Mouse (Mus musculus) hindbrain, embryonic 15.5 days (tissue): ENCODE data around the gene Rbpms2. TPM values are rescaled to one million over a fixed set of nuclear protein-coding genes. Genes with fewer than 3 reads are reported as not detected.
"Not testable (repeated sequence)": the region's sequence is repeated elsewhere in the genome, so short reads cannot be mapped to it uniquely, and the experiment has no call there.

ENCODE experiments used
- ATAC-seq: fragments of 200-750 bp; cut with Nextera tagmentation; 2 replicates; pipeline ENCODE4 v1.8.0; 2017; ENCODE audit warnings: low read depth, moderate number of reproducible peaks, moderate TSS enrichment; ENCODE audit not compliant: low FRiP score
- H3K27ac ChIP-seq: fragments of 300-500 bp; sonication (generic); replicated peaks from 2 replicates; pipeline ENCODE4 v1.5.1; 2015; ENCODE audit warnings: mild to moderate bottlenecking, inconsistent platforms
- H3K27me3 ChIP-seq: fragments of 300-500 bp; sonication (generic); 2 replicates; pipeline ENCODE4 v1.6.1; 2015; ENCODE audit warnings: control low read depth, inconsistent platforms
- H3K36me3 ChIP-seq: fragments of 300-500 bp; sonication (generic); 2 replicates; pipeline ENCODE4 v1.6.1; 2015; ENCODE audit warnings: control low read depth, inconsistent platforms
- H3K4me1 ChIP-seq: fragments of 300-500 bp; sonication (generic); replicated peaks from 2 replicates; pipeline ENCODE4 v1.6.1; 2015; ENCODE audit warnings: control low read depth, inconsistent platforms
- H3K4me2 ChIP-seq: fragments of 300-500 bp; sonication (generic); 2 replicates; pipeline ENCODE4 v1.6.1; 2015; ENCODE audit warnings: moderate library complexity, mild to moderate bottlenecking, inconsistent platforms
- H3K4me3 ChIP-seq: fragments of 300-500 bp; sonication (generic); 2 replicates; pipeline ENCODE4 v1.5.1; 2015; ENCODE audit warnings: mild to moderate bottlenecking, inconsistent platforms
- H3K9ac ChIP-seq: fragments of 300-500 bp; sonication (generic); 2 replicates; pipeline ENCODE4 v1.6.1; 2015; ENCODE audit warnings: inconsistent platforms
- H3K9me3 ChIP-seq: fragments of 300-500 bp; sonication (generic); 2 replicates; pipeline ENCODE4 v1.6.1; 2016; ENCODE audit warnings: control low read depth, inconsistent platforms
- WGBS: fragments of 180-500 bp; shearing (Covaris S2); methylation state at CpG from one replicate; pipeline ENCODE4 v1.1.7; 2015; 5-methylcytosine and 5-hydroxymethylcytosine counted together
- polyA plus RNA-seq: library from polyadenylated mRNA; unstranded; fragments of >200 nt; fragmentation: Nextera tagmentation; extraction: Ambion mirVana; gene quantifications from 2 replicates; pipeline ENCODE4 v1.2.1, GENCODE M21; 2015

Rbpms2 gene
- polyA plus RNA-seq, 1 experiment from 2014 or later: 4.9 TPM

GRCm38 (mm10) chr9:65645984-65646383, 16.5 kb downstream of the Rbpms2 start:
- H3K4me2 ChIP-seq: no peak overlapping the region
- no peak for ATAC-seq
- H3K9ac ChIP-seq: no peak overlapping the region
- H3K27me3 ChIP-seq: no peaks in the 10 kb centered on the region
- no peaks in the 10 kb centered on the region for H3K9me3 ChIP-seq
- H3K4me3 ChIP-seq: no peak overlapping the region
- no peaks in the 10 kb centered on the region for H3K4me1 ChIP-seq
- no peak overlapping the region for H3K27ac ChIP-seq
- no peaks in the 10 kb centered on the region for H3K36me3 ChIP-seq
- WGBS: 72% methylated on average over 3 of the region's 3 CpGs

GRCm38 (mm10) chr9:65646782-65647181, 17.3 kb downstream of the Rbpms2 start:
- Histone ChIP-seq H3K9me3 (no peaks in the 10 kb centered on the region), H3K4me3 (no peak overlapping the region), H3K27me3 (no peaks in the 10 kb centered on the region), H3K4me2 (no peak overlapping the region), H3K9ac (no peak overlapping the region), H3K4me1 (no peaks in the 10 kb centered on the region), H3K36me3 (no peaks in the 10 kb centered on the region), H3K27ac (no peak overlapping the region)
- 97% methylated on average over 2 of the region's 2 CpGs for WGBS
- no peak for ATAC-seq

DNA sequence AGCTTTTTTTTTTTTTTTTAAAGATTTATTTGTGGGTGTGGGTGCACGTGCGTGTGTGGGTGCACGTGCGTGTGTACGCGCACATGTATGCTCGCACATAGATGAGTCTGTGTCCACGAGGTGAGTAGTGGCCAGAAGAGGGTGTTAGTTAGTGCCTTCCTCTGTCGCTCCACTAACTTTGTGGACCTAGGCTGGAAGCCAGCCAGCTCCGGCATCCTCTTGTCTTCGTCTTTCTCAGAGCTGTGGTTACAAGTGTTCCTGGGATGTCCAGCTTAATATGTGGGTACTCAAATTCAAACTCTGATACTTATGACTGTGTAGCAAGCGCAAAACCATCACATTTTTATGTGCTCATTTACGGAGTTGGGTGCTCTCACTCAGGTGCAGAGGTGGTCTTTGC, 19.3 kb downstream of the Rbpms2 start:
- Histone ChIP-seq H3K9ac (no peak overlapping the region), H3K27me3 (no peaks in the 10 kb centered on the region), H3K9me3 (no peaks in the 10 kb centered on the region), H3K4me2 (no peak overlapping the region), H3K27ac (no peak overlapping the region), H3K4me1 (no peaks in the 10 kb centered on the region), H3K36me3 (no peaks in the 10 kb centered on the region), H3K4me3 (no peak overlapping the region)
- no peak for ATAC-seq
- WGBS: 93% methylated on average over 13 of the region's 13 CpGs

DNA sequence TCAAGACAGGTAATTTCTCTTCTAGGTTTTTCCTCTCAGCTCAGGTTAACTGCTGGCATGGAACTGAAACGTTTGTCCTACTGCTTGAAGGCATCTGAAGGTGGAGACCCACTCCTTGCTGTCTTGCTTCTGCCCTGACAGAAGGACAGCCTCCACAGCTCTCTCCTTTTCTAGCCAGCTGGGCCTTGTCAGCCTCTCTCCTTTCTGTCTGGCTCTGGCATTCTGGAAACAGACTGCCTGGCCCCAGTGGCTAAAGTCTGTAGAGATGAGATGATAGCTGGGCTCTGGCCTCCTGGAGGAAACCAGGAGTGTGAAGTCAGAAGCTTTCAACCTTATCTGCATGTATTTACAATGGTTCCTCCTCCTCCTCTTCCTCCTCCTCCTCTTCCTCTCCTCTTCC, 20.5 kb downstream of the Rbpms2 start:
- WGBS: 80% methylated on average over 1 of the region's 1 CpGs
- H3K4me3 ChIP-seq: no peak overlapping the region
- H3K4me2 ChIP-seq: no peak overlapping the region
- no peak for ATAC-seq
- H3K27ac ChIP-seq: no peak overlapping the region
- H3K9ac ChIP-seq: no peak overlapping the region
- no peaks in the 10 kb centered on the region for H3K36me3 ChIP-seq
- H3K4me1 ChIP-seq: no peaks in the 10 kb centered on the region
- H3K27me3 ChIP-seq: no peaks in the 10 kb centered on the region
- H3K9me3 ChIP-seq: no peaks in the 10 kb centered on the region

- not testable (repeated sequence) for H3K9me3 ChIP-seq, H3K36me3 ChIP-seq, H3K4me1 ChIP-seq, ATAC-seq, H3K9ac ChIP-seq, H3K27ac ChIP-seq, H3K4me3 ChIP-seq, H3K27me3 ChIP-seq, H3K4me2 ChIP-seq
- WGBS: 91% methylated on average over 1 of the region's 1 CpGs
Observed at GRCm38 (mm10) chr9:65651957-65652356, 22.5 kb downstream of the Rbpms2 start.

GRCm38 (mm10) chr9:65653741-65654140, 24.3 kb downstream of the Rbpms2 start:
- no peak overlapping the region for H3K4me2 ChIP-seq
- no peak overlapping the region for H3K4me3 ChIP-seq
- H3K9me3 ChIP-seq: no peaks in the 10 kb centered on the region
- H3K9ac ChIP-seq: no peak overlapping the region
- no peaks in the 10 kb centered on the region for H3K27me3 ChIP-seq
- H3K27ac ChIP-seq: no peak overlapping the region
- 95% methylated on average over 4 of the region's 4 CpGs for WGBS
- H3K36me3 ChIP-seq: no peaks in the 10 kb centered on the region
- no peak for ATAC-seq
- no peaks in the 10 kb centered on the region for H3K4me1 ChIP-seq

- Histone ChIP-seq H3K36me3 (no peaks in the 10 kb centered on the region), H3K27ac (no peak overlapping the region), H3K4me1 (no peaks in the 10 kb centered on the region), H3K27me3 (no peaks in the 10 kb centered on the region), H3K4me2 (no peak overlapping the region), H3K9me3 (no peaks in the 10 kb centered on the region), H3K9ac (no peak overlapping the region), H3K4me3 (no peak overlapping the region)
- WGBS: 95% methylated on average over 3 of the region's 3 CpGs
- no peak for ATAC-seq
Observed at GRCm38 (mm10) chr9:65654700-65655237, 25.3 kb downstream of the Rbpms2 start.

- Histone ChIP-seq H3K27ac (no peak overlapping the region), H3K4me1 (no peaks in the 10 kb centered on the region), H3K9ac (no peak overlapping the region), H3K4me3 (no peak overlapping the region), H3K36me3 (no peaks in the 10 kb centered on the region), H3K4me2 (no peak overlapping the region), H3K9me3 (no peaks in the 10 kb centered on the region), H3K27me3 (no peaks in the 10 kb centered on the region)
- no peak for ATAC-seq
- WGBS: 86% methylated on average over 8 of the region's 8 CpGs
Observed at GRCm38 (mm10) chr9:65655540-65655939, 26.1 kb downstream of the Rbpms2 start.

GRCm38 (mm10) chr9:65657218-65657617, 27.8 kb downstream of the Rbpms2 start:
- no peak overlapping the region for H3K4me2 ChIP-seq
- no peaks in the 10 kb centered on the region for H3K36me3 ChIP-seq
- 74% methylated on average over 3 of the region's 3 CpGs for WGBS
- no peak overlapping the region for H3K9ac ChIP-seq
- H3K27me3 ChIP-seq: no peaks in the 10 kb centered on the region
- H3K4me3 ChIP-seq: no peak overlapping the region
- H3K27ac ChIP-seq: no peak overlapping the region
- H3K9me3 ChIP-seq: no peaks in the 10 kb centered on the region
- ATAC-seq: no peak
- H3K4me1 ChIP-seq: no peaks in the 10 kb centered on the region

DNA sequence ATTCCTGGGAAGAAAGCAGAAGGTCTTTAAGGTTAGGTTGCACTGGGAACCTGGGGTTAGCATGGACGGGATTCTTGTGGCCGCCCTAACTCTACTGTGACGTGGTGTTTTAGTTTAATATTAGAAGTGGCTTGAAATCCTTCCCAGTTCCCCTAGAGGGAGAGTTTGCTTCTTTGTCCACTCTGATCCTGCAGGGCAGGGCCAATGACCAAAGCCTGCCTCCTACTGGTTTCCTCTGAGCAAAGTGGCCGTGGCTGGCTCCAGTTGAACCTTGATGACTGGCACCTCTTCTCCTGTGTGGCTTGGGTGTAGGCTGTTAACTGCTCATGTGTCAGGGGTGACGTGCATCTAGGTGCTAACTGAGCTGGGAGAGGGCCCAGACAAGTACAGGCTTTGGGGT, 31.6 kb downstream of the Rbpms2 start:
- WGBS: 68% methylated on average over 5 of the region's 5 CpGs
- Histone ChIP-seq H3K9me3 (no peaks in the 10 kb centered on the region), H3K27me3 (no peaks in the 10 kb centered on the region), H3K36me3 (no peaks in the 10 kb centered on the region), H3K4me1 (no peaks in the 10 kb centered on the region), H3K4me2 (no peak overlapping the region), H3K9ac (no peak overlapping the region), H3K27ac (no peak overlapping the region), H3K4me3 (no peak overlapping the region)
- no peak for ATAC-seq

- WGBS: 68% methylated on average over 1 of the region's 1 CpGs
- H3K36me3 ChIP-seq: no peaks in the 10 kb centered on the region
- H3K27me3 ChIP-seq: no peaks in the 10 kb centered on the region
- H3K4me3 ChIP-seq: no peak overlapping the region
- H3K9me3 ChIP-seq: no peaks in the 10 kb centered on the region
- H3K4me2 ChIP-seq: no peak overlapping the region
- no peak overlapping the region for H3K9ac ChIP-seq
- no peak overlapping the region for H3K27ac ChIP-seq
- ATAC-seq: no peak
- no peaks in the 10 kb centered on the region for H3K4me1 ChIP-seq
Observed at GRCm38 (mm10) chr9:65661493-65661892, 32.0 kb downstream of the Rbpms2 start.

- no peak for ATAC-seq
- H3K4me1 ChIP-seq: no peaks in the 10 kb centered on the region
- H3K9ac ChIP-seq: no peak overlapping the region
- H3K4me3 ChIP-seq: no peak overlapping the region
- no peak overlapping the region for H3K27ac ChIP-seq
- WGBS: 0% methylated on average over 3 of the region's 3 CpGs
- H3K36me3 ChIP-seq: no peaks in the 10 kb centered on the region
- H3K9me3 ChIP-seq: no peaks in the 10 kb centered on the region
- no peak overlapping the region for H3K4me2 ChIP-seq
- no peaks in the 10 kb centered on the region for H3K27me3 ChIP-seq
Observed at GRCm38 (mm10) chr9:65664163-65664562, 34.7 kb downstream of the Rbpms2 start.

DNA sequence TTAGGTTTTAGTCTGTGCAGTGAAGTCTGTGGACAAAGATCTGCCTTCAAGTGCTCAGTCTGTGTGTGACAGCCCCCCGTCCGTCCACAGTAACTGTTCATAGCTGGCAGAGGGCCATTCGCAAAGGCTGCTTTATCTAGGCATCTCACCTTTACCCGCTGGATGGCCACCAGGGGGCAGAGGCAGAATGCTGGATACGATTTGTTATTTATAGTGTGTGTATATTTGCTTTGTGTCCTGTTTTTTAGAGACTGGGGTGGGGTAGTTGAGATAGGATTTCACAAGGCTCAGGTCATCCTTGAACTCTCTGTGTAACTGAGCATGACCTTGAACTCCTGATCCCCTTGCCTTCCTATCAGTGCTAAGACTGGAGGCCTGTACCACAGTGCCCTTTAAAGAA, 36.6 kb downstream of the Rbpms2 start:
- Histone ChIP-seq H3K27me3 (no peaks in the 10 kb centered on the region), H3K36me3 (no peaks in the 10 kb centered on the region), H3K4me3 (no peak overlapping the region), H3K4me2 (no peak overlapping the region), H3K4me1 (no peaks in the 10 kb centered on the region), H3K27ac (no peak overlapping the region), H3K9ac (no peak overlapping the region), H3K9me3 (no peaks in the 10 kb centered on the region)
- peak; percentile 38; the same call in 1 of the 2 replicates for ATAC-seq
- WGBS: 18% methylated on average over 5 of the region's 5 CpGs
